8 mouse cellular contexts compared by ENCODE assay signal in the genomic region with DNA sequence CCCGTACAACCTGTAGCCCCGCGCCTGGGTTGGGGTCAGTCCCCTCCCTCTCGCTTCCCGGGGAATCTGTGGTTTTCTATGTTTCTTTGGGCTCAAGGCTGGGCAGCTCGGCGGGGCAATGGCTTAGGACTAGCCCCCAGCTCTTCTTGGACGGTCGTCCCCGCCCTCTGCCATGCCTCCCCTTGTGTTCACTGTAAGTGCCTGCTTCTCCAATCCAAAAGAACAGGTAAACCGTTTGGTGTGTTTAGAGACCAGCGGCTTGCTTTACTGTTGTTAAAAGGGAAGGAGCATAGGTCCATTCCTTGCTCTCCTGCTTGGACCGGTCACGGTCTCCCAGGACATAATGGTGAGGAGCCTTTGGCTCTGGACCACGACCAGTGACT. TPM values are rescaled to one million over a fixed set of nuclear protein-coding genes. Genes with fewer than 3 reads are reported as not detected.
DNase-seq lines count a peak whose midpoint lies in the region; ATAC-seq and TF ChIP-seq lines count a peak whose summit lies in the region.

No protein-coding gene starts in this region.

- peak overlapping the region; percentile 82 for H3K9ac ChIP-seq in heart, embryonic 13.5 days
- peak overlapping the region; percentile 66 for H3K9ac ChIP-seq in heart, embryonic 15.5 days
- H3K9ac ChIP-seq in limb, embryonic 14.5 days (ENCODE audit: low read depth, low read length, severe bottlenecking): peak overlapping the region; percentile 55

- 4% methylated on average over 15 of the region's 15 CpGs for WGBS in heart, embryonic 13.5 days
- WGBS in heart, embryonic 15.5 days: 5% methylated on average over 15 of the region's 15 CpGs
- 3% methylated on average over 15 of the region's 15 CpGs for WGBS in limb, embryonic 14.5 days

- H3K9me3 ChIP-seq in heart, embryonic 13.5 days: no peaks in the 10 kb centered on the region
- no peaks in the 10 kb centered on the region for H3K9me3 ChIP-seq in heart, embryonic 15.5 days (replicated peaks)
- H3K9me3 ChIP-seq in limb, embryonic 14.5 days (ENCODE audit: control insufficient read depth, low read length): no peaks in the 10 kb centered on the region

- H3K4me3 ChIP-seq in heart, embryonic 13.5 days: peak overlapping the region; percentile 73
- peak overlapping the region; percentile 41; the same call in 1 of the 2 replicates for H3K4me3 ChIP-seq in bone marrow macrophage, adult 2 months (ENCODE audit: insufficient read depth, low read length)
- H3K4me3 ChIP-seq in heart, embryonic 15.5 days: peak overlapping the region; percentile 69
- H3K4me3 ChIP-seq in limb, embryonic 14.5 days (replicated peaks; ENCODE audit: low read length): peak overlapping the region; percentile 60

- TF ChIP-seq POLR2A in bone marrow macrophage, adult 2 months (IDR thresholded peaks at IDR 0.05; ENCODE audit: borderline replicate concordance, low read depth, low read length): no peak
- no peak for TF ChIP-seq POLR2A in limb, embryonic 14.5 days (IDR thresholded peaks at IDR 0.05; ENCODE audit: borderline replicate concordance, extremely low read depth, insufficient read depth, insufficient read length)

- H3K36me3 ChIP-seq in heart, embryonic 13.5 days: no peaks in the 10 kb centered on the region
- no peaks in the 10 kb centered on the region for H3K36me3 ChIP-seq in heart, embryonic 15.5 days
- H3K36me3 ChIP-seq in limb, embryonic 14.5 days (ENCODE audit: control insufficient read depth, insufficient read depth, low read length): no peaks in the 10 kb centered on the region

- peak overlapping the region; percentile 99 for H3K4me2 ChIP-seq in heart, embryonic 13.5 days
- H3K4me2 ChIP-seq in heart, embryonic 15.5 days: peak overlapping the region; percentile 100
- H3K4me2 ChIP-seq in limb, embryonic 14.5 days (replicated peaks; ENCODE audit: low read depth, low read length, severe bottlenecking): peak overlapping the region; percentile 100

- no peak for ATAC-seq in heart, embryonic 13.5 days (ENCODE audit: extremely low read depth, insufficient number of reproducible peaks, low FRiP score, low TSS enrichment)
- ATAC-seq in heart, embryonic 15.5 days (replicated peaks; ENCODE audit: insufficient number of reproducible peaks, insufficient read depth, low FRiP score, low read depth): no peak
- ATAC-seq in limb, embryonic 14.5 days (ENCODE audit: low FRiP score, low read depth): no peak

- peaks cover 23% of the 10 kb centered on the region for H3K27me3 ChIP-seq in heart, embryonic 13.5 days (replicated peaks)
- H3K27me3 ChIP-seq in heart, embryonic 15.5 days: peaks cover 28% of the 10 kb centered on the region
- peaks cover 48% of the 10 kb centered on the region for H3K27me3 ChIP-seq in limb, embryonic 14.5 days (ENCODE audit: control insufficient read depth, insufficient read depth, low read length)

- no peak for DNase-seq in heart, adult 8-10 months (ENCODE audit: low spot score)
- no peak for DNase-seq in limb, embryonic 14.5 days (ENCODE audit: low spot score)
- DNase-seq in gastrocnemius, postnatal 4 days (ENCODE audit: low spot score in 2 of 2): no peak
- no peak for DNase-seq in adrenal gland, adult 8-10 months
- no peak for DNase-seq in spleen, postnatal 36 days (ENCODE audit: low spot score in 2 of 2)

- H3K4me1 ChIP-seq in heart, embryonic 13.5 days: peaks cover 18% of the 10 kb centered on the region
- no peaks in the 10 kb centered on the region for H3K4me1 ChIP-seq in bone marrow macrophage, adult 2 months (ENCODE audit: control insufficient read depth, insufficient read depth, low read length)
- peaks cover 21% of the 10 kb centered on the region for H3K4me1 ChIP-seq in heart, embryonic 15.5 days (replicated peaks)
- no peaks in the 10 kb centered on the region for H3K4me1 ChIP-seq in limb, embryonic 14.5 days (ENCODE audit: control insufficient read depth, insufficient read depth, low read length)

- no peak for TF ChIP-seq CTCF in bone marrow macrophage, adult 2 months (IDR thresholded peaks at IDR 0.05; ENCODE audit: low read depth, low read length)

- H3K27ac ChIP-seq in heart, embryonic 13.5 days (replicated peaks): no peak overlapping the region
- H3K27ac ChIP-seq in bone marrow macrophage, adult 2 months (ENCODE audit: insufficient read depth, low read depth, low read length): no peak overlapping the region
- H3K27ac ChIP-seq in heart, embryonic 15.5 days: 0 out of 2 replicates have a peak overlapping the region, but pooled peaks have one; percentile 35
- no peak overlapping the region for H3K27ac ChIP-seq in limb, embryonic 14.5 days (replicated peaks; ENCODE audit: low read depth, low read length)

RNA-seq across cellular contexts. Expression of a gene that starts 1.2 kb away (rescaled TPM):
- 6.4 and 8.4 TPM in 2 replicates for polyA plus RNA-seq in heart, embryonic 13.5 days (2015; fragmentation: Nextera tagmentation; extraction: Ambion mirVana)
- 1 to 10 TPM in 1 of 4 experiments, under 1 TPM in 3; 0.66 to 1.2 (median 0.76) TPM for total RNA-seq in heart, adult 8-10 months (2022)
- polyA plus RNA-seq in bone marrow macrophage, adult 2 months (2012; ENCODE audit: insufficient read depth, insufficient read length, missing spikeins): not detected in 2 replicates
- 4.3 TPM in 2 replicates for polyA plus RNA-seq in heart, embryonic 15.5 days (2015; fragmentation: Nextera tagmentation; extraction: Ambion mirVana)
- 1.1 and 1.6 TPM in 2 replicates for polyA plus RNA-seq in limb, embryonic 14.5 days (2012; rRNA removed)
- 1.2 and 1.3 TPM in 2 replicates for polyA plus RNA-seq in limb, embryonic 14.5 days (2014; fragmentation: Nextera tagmentation; extraction: Ambion mirVana)
- under 1 TPM; 0.29 TPM for total RNA-seq in gastrocnemius, postnatal 4 days (2021)
- under 1 TPM in 3 of 4 experiments, not detected in 1; 0.10 to 0.17 (median 0.12) TPM for total RNA-seq in adrenal gland, adult 8-10 months (2022)
